Mouse (Mus musculus): ENCODE measurements around the gene Gabarap. TPM values are rescaled to one million over a fixed set of nuclear protein-coding genes. Genes with fewer than 3 reads are reported as not detected.

Gene Gabarap
- polyA plus RNA-seq, 1 experiment from 2014 or later, result 530 TPM

- ATAC-seq (ENCODE audit: insufficient read depth, low FRiP score, low TSS enrichment) (0 out of 2 replicates have a peak, but pooled peaks have one; percentile 31), DNase-seq (ENCODE audit: low spot score) (peak; percentile 35)
- Histone ChIP-seq H3K4me3 (ENCODE audit: low read depth, low read length) (peak overlapping the region; percentile 27), H3K36me3 (ENCODE audit: control insufficient read depth, insufficient read depth, low read length) (0 out of 2 replicates have a peak, but pooled peaks cover 2% of the 10 kb centered on the region), H3K27me3 (ENCODE audit: control insufficient read depth, insufficient read depth, low read length) (peaks cover 57% of the 10 kb centered on the region), H3K4me2 (ENCODE audit: low read depth) (peak overlapping the region; percentile 35), H3K9me3 (ENCODE audit: control insufficient read depth, low read length) (no peaks in the 10 kb centered on the region), H3K27ac (ENCODE audit: low read depth, low read length) (no peak overlapping the region), H3K9ac (ENCODE audit: low read length) (peak overlapping the region; percentile 37), H3K4me1 (ENCODE audit: control insufficient read depth, insufficient read depth, low read length) (peaks cover 3% of the 10 kb centered on the region; the same call in 1 of the 2 replicates)
- 2% methylated on average over 59 of the region's 59 CpGs for WGBS
These were observed 24.7 kb upstream of the Gabarap start for GRCm38 (mm10) chr11:69966006-69966859.

GRCm38 (mm10) chr11:69966860-69967517 lies 24.0 kb upstream of the Gabarap start:
- Histone ChIP-seq H3K9me3 (ENCODE audit: control insufficient read depth, low read length) (no peaks in the 10 kb centered on the region), H3K4me1 (ENCODE audit: control insufficient read depth, insufficient read depth, low read length) (peaks cover 3% of the 10 kb centered on the region; the same call in 1 of the 2 replicates), H3K4me2 (ENCODE audit: low read depth) (peak overlapping the region; percentile 35), H3K4me3 (ENCODE audit: low read depth, low read length) (peak overlapping the region; percentile 27), H3K36me3 (ENCODE audit: control insufficient read depth, insufficient read depth, low read length) (0 out of 2 replicates have a peak, but pooled peaks cover 2% of the 10 kb centered on the region), H3K27ac (ENCODE audit: low read depth, low read length) (no peak overlapping the region), H3K9ac (ENCODE audit: low read length) (0 out of 2 replicates have a peak overlapping the region, but pooled peaks have one; percentile 37), H3K27me3 (ENCODE audit: control insufficient read depth, insufficient read depth, low read length) (peaks cover 57% of the 10 kb centered on the region)
- ATAC-seq (ENCODE audit: insufficient read depth, low FRiP score, low TSS enrichment), result no peak
- WGBS, result 38% methylated on average over 17 of the region's 17 CpGs
- DNase-seq (ENCODE audit: low spot score), result peak; percentile 15

- Histone ChIP-seq H3K27me3 (ENCODE audit: control insufficient read depth, insufficient read depth, low read length) (peaks cover 41% of the 10 kb centered on the region), H3K9me3 (ENCODE audit: control insufficient read depth, low read length) (no peaks in the 10 kb centered on the region), H3K4me1 (ENCODE audit: control insufficient read depth, insufficient read depth, low read length) (peaks cover 3% of the 10 kb centered on the region; the same call in 1 of the 2 replicates), H3K4me2 (ENCODE audit: low read depth) (no peak overlapping the region), H3K4me3 (ENCODE audit: low read depth, low read length) (no peak overlapping the region), H3K27ac (ENCODE audit: low read depth, low read length) (no peak overlapping the region), H3K36me3 (ENCODE audit: control insufficient read depth, insufficient read depth, low read length) (peaks cover 6% of the 10 kb centered on the region), H3K9ac (ENCODE audit: low read length) (no peak overlapping the region)
- DNase-seq (ENCODE audit: low spot score), result no peak
- ATAC-seq (ENCODE audit: insufficient read depth, low FRiP score, low TSS enrichment), result no peak
- WGBS, result 90% methylated on average over 4 of the region's 4 CpGs
These were observed 22.1 kb upstream of the Gabarap start for GRCm38 (mm10) chr11:69968793-69969192.

- peaks cover 26% of the 10 kb centered on the region for H3K27me3 ChIP-seq (ENCODE audit: control insufficient read depth, insufficient read depth, low read length)
- no peak overlapping the region for H3K4me2 ChIP-seq (ENCODE audit: low read depth)
- no peak overlapping the region for H3K4me3 ChIP-seq (ENCODE audit: low read depth, low read length)
- ATAC-seq (ENCODE audit: insufficient read depth, low FRiP score, low TSS enrichment) (no peak), DNase-seq (ENCODE audit: low spot score) (no peak)
- H3K36me3 ChIP-seq (ENCODE audit: control insufficient read depth, insufficient read depth, low read length), result peaks cover 13% of the 10 kb centered on the region
- 88% methylated on average over 6 of the region's 6 CpGs for WGBS
- H3K9me3 ChIP-seq (ENCODE audit: control insufficient read depth, low read length), result no peaks in the 10 kb centered on the region
- no peak overlapping the region for H3K9ac ChIP-seq (ENCODE audit: low read length)
- H3K4me1 ChIP-seq (ENCODE audit: control insufficient read depth, insufficient read depth, low read length), result peaks cover 3% of the 10 kb centered on the region; the same call in 1 of the 2 replicates
- no peak overlapping the region for H3K27ac ChIP-seq (ENCODE audit: low read depth, low read length)
These were observed 20.7 kb upstream of the Gabarap start for GRCm38 (mm10) chr11:69970222-69970621.

- Histone ChIP-seq H3K4me3 (ENCODE audit: low read depth, low read length) (no peak overlapping the region), H3K4me2 (ENCODE audit: low read depth) (no peak overlapping the region), H3K9me3 (ENCODE audit: control insufficient read depth, low read length) (no peaks in the 10 kb centered on the region), H3K36me3 (ENCODE audit: control insufficient read depth, insufficient read depth, low read length) (peaks cover 16% of the 10 kb centered on the region), H3K27ac (ENCODE audit: low read depth, low read length) (no peak overlapping the region), H3K4me1 (ENCODE audit: control insufficient read depth, insufficient read depth, low read length) (peaks cover 3% of the 10 kb centered on the region; the same call in 1 of the 2 replicates), H3K27me3 (ENCODE audit: control insufficient read depth, insufficient read depth, low read length) (peaks cover 21% of the 10 kb centered on the region), H3K9ac (ENCODE audit: low read length) (no peak overlapping the region)
- ATAC-seq (ENCODE audit: insufficient read depth, low FRiP score, low TSS enrichment), result no peak
- WGBS, result 93% methylated on average over 3 of the region's 3 CpGs
- DNase-seq (ENCODE audit: low spot score), result no peak
These were observed 20.2 kb upstream of the Gabarap start for GRCm38 (mm10) chr11:69970775-69971174.

- no peak overlapping the region for H3K27ac ChIP-seq (ENCODE audit: low read depth, low read length)
- H3K27me3 ChIP-seq (ENCODE audit: control insufficient read depth, insufficient read depth, low read length), result no peaks in the 10 kb centered on the region
- peaks cover 14% of the 10 kb centered on the region for H3K36me3 ChIP-seq (ENCODE audit: control insufficient read depth, insufficient read depth, low read length)
- DNase-seq (ENCODE audit: low spot score), result no peak
- H3K4me1 ChIP-seq (ENCODE audit: control insufficient read depth, insufficient read depth, low read length), result no peaks in the 10 kb centered on the region
- H3K9me3 ChIP-seq (ENCODE audit: control insufficient read depth, low read length), result no peaks in the 10 kb centered on the region
- H3K4me2 ChIP-seq (ENCODE audit: low read depth), result no peak overlapping the region
- H3K4me3 ChIP-seq (ENCODE audit: low read depth, low read length), result no peak overlapping the region
- no peak overlapping the region for H3K9ac ChIP-seq (ENCODE audit: low read length)
- no peak for ATAC-seq (ENCODE audit: insufficient read depth, low FRiP score, low TSS enrichment)
- 93% methylated on average over 2 of the region's 2 CpGs for WGBS
These were observed 16.0 kb upstream of the Gabarap start for GRCm38 (mm10) chr11:69974907-69975306.

GRCm38 (mm10) chr11:69976271-69976670 lies 14.7 kb upstream of the Gabarap start:
- ATAC-seq (ENCODE audit: insufficient read depth, low FRiP score, low TSS enrichment), result no peak
- Histone ChIP-seq H3K9ac (ENCODE audit: low read length) (no peak overlapping the region), H3K4me2 (ENCODE audit: low read depth) (no peak overlapping the region), H3K9me3 (ENCODE audit: control insufficient read depth, low read length) (no peaks in the 10 kb centered on the region), H3K27me3 (ENCODE audit: control insufficient read depth, insufficient read depth, low read length) (no peaks in the 10 kb centered on the region), H3K4me1 (ENCODE audit: control insufficient read depth, insufficient read depth, low read length) (no peaks in the 10 kb centered on the region), H3K36me3 (ENCODE audit: control insufficient read depth, insufficient read depth, low read length) (peaks cover 14% of the 10 kb centered on the region), H3K27ac (ENCODE audit: low read depth, low read length) (no peak overlapping the region), H3K4me3 (ENCODE audit: low read depth, low read length) (no peak overlapping the region)
- no peak for DNase-seq (ENCODE audit: low spot score)
- WGBS, result 86% methylated on average over 4 of the region's 4 CpGs

GRCm38 (mm10) chr11:69979827-69980195 lies 11.1 kb upstream of the Gabarap start:
- ATAC-seq (ENCODE audit: insufficient read depth, low FRiP score, low TSS enrichment) (no peak), DNase-seq (ENCODE audit: low spot score) (no peak)
- H3K4me2 ChIP-seq (ENCODE audit: low read depth), result peak overlapping the region; percentile 84
- peak overlapping the region; percentile 90 for H3K9ac ChIP-seq (ENCODE audit: low read length)
- H3K4me3 ChIP-seq (ENCODE audit: low read depth, low read length), result peak overlapping the region; percentile 86
- no peaks in the 10 kb centered on the region for H3K9me3 ChIP-seq (ENCODE audit: control insufficient read depth, low read length)
- peak overlapping the region; percentile 97 for H3K27ac ChIP-seq (ENCODE audit: low read depth, low read length)
- WGBS, result 4% methylated on average over 16 of the region's 16 CpGs
- no peaks in the 10 kb centered on the region for H3K27me3 ChIP-seq (ENCODE audit: control insufficient read depth, insufficient read depth, low read length)
- H3K4me1 ChIP-seq (ENCODE audit: control insufficient read depth, insufficient read depth, low read length), result peaks cover 8% of the 10 kb centered on the region
- peaks cover 11% of the 10 kb centered on the region for H3K36me3 ChIP-seq (ENCODE audit: control insufficient read depth, insufficient read depth, low read length)

Data from neural tube, embryonic 11.5 days (tissue).